Mouse (Mus musculus) MEL (cell line): ENCODE data around the gene Mill2. TPM values are rescaled to one million over a fixed set of nuclear protein-coding genes. Genes with fewer than 3 reads are reported as not detected.

Source experiments
- DNase-seq: peaks from one replicate; pipeline ENCODE4 v3.0.0; 2011; ENCODE audit warnings: low read depth, low spot score
- H3K27ac ChIP-seq: 2 replicates; pipeline ENCODE4 v1.5.1; 2012; ENCODE audit warnings: low read depth, mild to moderate bottlenecking, control low read depth, low read length, moderate library complexity; ENCODE audit not compliant: control insufficient read depth
- H3K27me3 ChIP-seq, 2 experiments: fragments of 150-350 bp in 1 of 2; sonication (generic) in 1 of 2; 2 replicates each; pipeline ENCODE4 v1.6.1; 2012; ENCODE audit warnings: low read length in 2 of 2, mild to moderate bottlenecking in 2 of 2, improper control_type of control experiment in 1 of 2, moderate library complexity in 1 of 2; ENCODE audit not compliant: insufficient read depth in 2 of 2, control insufficient read depth in 1 of 2
- H3K36me3 ChIP-seq, 2 experiments: 2 replicates each; pipeline ENCODE4 v1.6.1; 2012 to 2014; ENCODE audit warnings: low read length in 2 of 2, improper control_type of control experiment in 1 of 2, inconsistent platforms in 1 of 2, mild to moderate bottlenecking in 1 of 2; ENCODE audit not compliant: insufficient read depth in 2 of 2, control insufficient read depth in 1 of 2
- H3K4me1 ChIP-seq, 2 experiments: fragments of 150-350 bp in 1 of 2; sonication (generic) in 1 of 2; 2 replicates each; pipeline ENCODE4 v1.6.1; 2012; ENCODE audit warnings: low read length in 2 of 2, improper control_type of control experiment in 1 of 2, mild to moderate bottlenecking in 1 of 2; ENCODE audit not compliant: insufficient read depth in 2 of 2, control insufficient read depth in 1 of 2
- H3K4me3 ChIP-seq, 2 experiments: fragments of 150-350 bp in 1 of 2; sonication (generic) in 1 of 2; 2 replicates each; pipeline ENCODE4 v1.5.1; 2012; ENCODE audit warnings: low read depth in 2 of 2, low read length in 2 of 2, mild to moderate bottlenecking in 2 of 2, moderate library complexity in 2 of 2, control low read depth in 1 of 2, improper control_type of control experiment in 1 of 2; ENCODE audit not compliant: control insufficient read depth in 1 of 2, insufficient read depth in 1 of 2
- H3K79me2 ChIP-seq: 2 replicates; pipeline ENCODE4 v1.6.1; 2012; ENCODE audit warnings: mild to moderate bottlenecking, low read length, moderate library complexity; ENCODE audit not compliant: control insufficient read depth, poor library complexity, insufficient read depth
- H3K9ac ChIP-seq: 2 replicates; pipeline ENCODE4 v1.6.1; 2012; ENCODE audit warnings: low read depth, mild to moderate bottlenecking, control low read depth, low read length, moderate library complexity; ENCODE audit not compliant: control insufficient read depth, poor library complexity, severe bottlenecking
- H3K9me3 ChIP-seq: fragments of 150-350 bp; sonication (generic); replicated peaks from 2 replicates; pipeline ENCODE4 v1.6.1; 2012; ENCODE audit warnings: mild to moderate bottlenecking, low read length, improper control_type of control experiment, moderate library complexity; ENCODE audit not compliant: insufficient read depth
- CTCF ChIP-seq, 3 experiments: IDR thresholded peaks in 2 of 3; conservative IDR thresholded peaks in 1 of 3; 2 replicates each; pipeline ENCODE4 v1.5.1; 2011 to 2012; ENCODE audit warnings: low read length in 3 of 3, low read depth in 2 of 3, mild to moderate bottlenecking in 2 of 3, improper control_type of control experiment in 1 of 3, inconsistent platforms in 1 of 3, mixed read lengths in 1 of 3, moderate library complexity in 1 of 3; ENCODE audit not compliant: control insufficient read depth in 1 of 3, insufficient read depth in 1 of 3, poor library complexity in 1 of 3, severe bottlenecking in 1 of 3
- ELF1 ChIP-seq: IDR thresholded peaks from 2 replicates; pipeline ENCODE4 v1.6.1; 2014; ENCODE audit warnings: low read depth, mild to moderate bottlenecking, inconsistent platforms, low read length, improper control_type of control experiment, moderate library complexity
- EP300 ChIP-seq, 2 experiments: IDR thresholded peaks; 2 replicates each; pipeline ENCODE4 v1.6.1; 2011; ENCODE audit warnings: improper control_type of control experiment in 2 of 2, low read length in 2 of 2, low read depth in 1 of 2, mild to moderate bottlenecking in 1 of 2
- GABPA ChIP-seq: IDR thresholded peaks from 2 replicates; pipeline ENCODE4 v1.6.1; 2012; ENCODE audit warnings: low read depth, mild to moderate bottlenecking, inconsistent platforms, low read length, improper control_type of control experiment, moderate library complexity
- GATA1 ChIP-seq: IDR thresholded peaks from 2 replicates; pipeline ENCODE4 v1.6.1; 2011; ENCODE audit warnings: low read depth, low read length, improper control_type of control experiment
- JUND ChIP-seq: IDR thresholded peaks from 2 replicates; pipeline ENCODE4 v1.6.1; 2011; ENCODE audit warnings: low read depth, mild to moderate bottlenecking, improper control_type of control experiment, low read length
- KAT2A ChIP-seq: conservative IDR thresholded peaks from 2 replicates; pipeline ENCODE4 v1.6.1; 2012; ENCODE audit warnings: low read depth, low read length, improper control_type of control experiment, inconsistent platforms
- MAX ChIP-seq: IDR thresholded peaks from 2 replicates; pipeline ENCODE4 v1.6.1; 2011; ENCODE audit warnings: low read length, improper control_type of control experiment
- MAZ ChIP-seq: IDR thresholded peaks from 2 replicates; pipeline ENCODE4 v1.6.1; 2012; ENCODE audit warnings: low read depth, mild to moderate bottlenecking, inconsistent platforms, low read length, improper control_type of control experiment
- MEF2A ChIP-seq: IDR thresholded peaks from 2 replicates; pipeline ENCODE4 v1.6.1; 2014; ENCODE audit warnings: low read depth, mild to moderate bottlenecking, inconsistent platforms, low read length, improper control_type of control experiment; ENCODE audit not compliant: poor library complexity, insufficient replicate concordance, severe bottlenecking; ENCODE audit errors: extremely low read depth
- MXI1 ChIP-seq: IDR thresholded peaks from 2 replicates; pipeline ENCODE4 v1.6.1; 2011; ENCODE audit warnings: mild to moderate bottlenecking, low read depth, low read length, improper control_type of control experiment
- MYB ChIP-seq: IDR thresholded peaks from 2 replicates; pipeline ENCODE4 v1.6.1; 2011; ENCODE audit warnings: mild to moderate bottlenecking, low read depth, low read length, improper control_type of control experiment
- NRF1 ChIP-seq: IDR thresholded peaks from 2 replicates; pipeline ENCODE4 v1.6.1; 2014; ENCODE audit warnings: low read depth, mild to moderate bottlenecking, inconsistent platforms, low read length, improper control_type of control experiment, moderate library complexity; ENCODE audit not compliant: poor library complexity, insufficient read depth, severe bottlenecking
- POLR2A ChIP-seq, 2 experiments: IDR thresholded peaks; 2 replicates each; pipeline ENCODE4 v1.6.1; 2011 to 2012; ENCODE audit warnings: low read length in 2 of 2, mild to moderate bottlenecking in 2 of 2, control low read depth in 1 of 2, improper control_type of control experiment in 1 of 2, low read depth in 1 of 2, moderate library complexity in 1 of 2; ENCODE audit not compliant: control insufficient read depth in 1 of 2, insufficient read depth in 1 of 2, poor library complexity in 1 of 2
- RCOR1 ChIP-seq: IDR thresholded peaks from 2 replicates; pipeline ENCODE4 v1.6.1; 2012; ENCODE audit warnings: low read depth, mild to moderate bottlenecking, inconsistent platforms, low read length, improper control_type of control experiment
- SIN3A ChIP-seq: IDR thresholded peaks from 2 replicates; pipeline ENCODE4 v1.6.1; 2012; ENCODE audit warnings: low read length, improper control_type of control experiment, inconsistent platforms
- SMC3 ChIP-seq: IDR thresholded peaks from 2 replicates; pipeline ENCODE4 v1.6.1; 2011; ENCODE audit warnings: low read depth, low read length, improper control_type of control experiment
- TAL1 ChIP-seq: IDR thresholded peaks from 2 replicates; pipeline ENCODE4 v1.6.1; 2012; ENCODE audit warnings: mild to moderate bottlenecking, inconsistent platforms, low read length, moderate library complexity, mixed read lengths
- TBP ChIP-seq: IDR thresholded peaks from 2 replicates; pipeline ENCODE4 v1.8.0; 2011; ENCODE audit warnings: low read depth, low read length, improper control_type of control experiment
- ZKSCAN1 ChIP-seq: IDR thresholded peaks from 2 replicates; pipeline ENCODE4 v1.6.1; 2012; ENCODE audit warnings: low read depth, mild to moderate bottlenecking, inconsistent platforms, low read length, improper control_type of control experiment, moderate library complexity
- ZMIZ1 ChIP-seq: IDR thresholded peaks from 2 replicates; pipeline ENCODE4 v1.6.1; 2012; ENCODE audit warnings: low read depth, mild to moderate bottlenecking, inconsistent platforms, low read length, improper control_type of control experiment, moderate library complexity
- polyA plus RNA-seq, 2 experiments: library from polyadenylated mRNA; stranded (reverse) in 1 of 2; unstranded in 1 of 2; fragments of >175 nt in 1 of 2; fragments of >200 nt in 1 of 2; gene quantifications; 2 replicates each; pipeline versions ENCODE4 v1.2.1 to v1.2.4; 2012; ENCODE audit warnings: low replicate concordance in 2 of 2, low read depth in 1 of 2; ENCODE audit not compliant: insufficient read length in 2 of 2, insufficient read depth in 1 of 2, missing spikeins in 1 of 2
- total RNA-seq: library from RNA; depleted of rRNA; stranded (reverse); fragments of 300-350 nt; gene quantifications from 2 replicates; pipeline ENCODE4 v1.2.3, GENCODE M21; 2012

Gene Mill2
- total and polyA plus RNA-seq, 3 experiments = 0.08 to 0.13 TPM; not detected in 1

DNA sequence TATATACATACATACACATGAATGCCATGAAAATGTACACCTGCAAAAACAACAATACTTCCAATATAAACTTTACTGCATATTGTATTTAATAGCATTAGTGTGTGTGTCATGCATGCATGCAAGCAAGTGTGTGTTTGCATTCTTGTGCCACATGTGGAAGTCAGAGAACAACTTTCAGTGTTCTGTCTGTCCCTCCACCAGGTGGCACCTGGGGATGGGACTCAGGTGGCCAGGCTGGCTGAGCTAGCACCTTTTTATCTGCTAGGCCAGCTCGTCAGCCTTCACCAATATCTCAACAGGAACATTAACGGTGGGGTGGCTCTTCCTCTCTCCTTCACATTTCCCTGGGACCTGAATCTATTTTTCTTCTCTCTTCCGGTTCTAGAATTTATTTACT lies 62.7 kb downstream of the Mill2 start:
- Histone ChIP-seq H3K27me3 (no peaks in the 10 kb centered on the region), H3K4me1 (no peaks in the 10 kb centered on the region), H3K9me3 (no peaks in the 10 kb centered on the region), H3K27ac (no peak overlapping the region), H3K36me3 (no peaks in the 10 kb centered on the region; a peak in 1 of 4 replicates), H3K4me3 (no peak overlapping the region), H3K9ac (no peak overlapping the region), H3K79me2 (no peaks in the 10 kb centered on the region; the same call in 1 of the 2 replicates)
- no peak for TF ChIP-seq MEF2A
- TF ChIP-seq CTCF (IDR thresholded peaks at IDR 0.05 in 2 of 3, conservative IDR thresholded peaks at IDR 0.05 in 1 of 3; ENCODE audit: control insufficient read depth in 1 of 3, insufficient read depth in 1 of 3, low read depth in 2 of 3, low read length in 3 of 3, poor library complexity in 1 of 3, severe bottlenecking in 1 of 3) = peak in 1 of 3 experiments; percentile 19; a peak in 2 of 6 replicates
- no peak for DNase-seq

- peaks cover 0 to 5% of the 10 kb centered on the region in 2 experiments; a peak in 3 of 4 replicates for H3K36me3 ChIP-seq
- no peaks in the 10 kb centered on the region for H3K27me3 ChIP-seq
- peaks cover 15% of the 10 kb centered on the region for H3K79me2 ChIP-seq
- H3K4me3 ChIP-seq = no peak overlapping the region
- TF ChIP-seq RCOR1 (no peak), ZKSCAN1 (no peak), ZMIZ1 (no peak), TAL1 (no peak), POLR2A (IDR thresholded peaks at IDR 0.05; ENCODE audit: control insufficient read depth in 1 of 2, insufficient read depth in 1 of 2, low read depth in 1 of 2, low read length in 2 of 2, poor library complexity in 1 of 2) (no peak), GATA1 (no peak), ELF1 (no peak), MEF2A (no peak)
- H3K27ac ChIP-seq = no peak overlapping the region
- no peak for DNase-seq
- H3K4me1 ChIP-seq = peaks cover 0 to 6% of the 10 kb centered on the region in 2 experiments; a peak in 1 of 4 replicates
- no peaks in the 10 kb centered on the region for H3K9me3 ChIP-seq
- H3K9ac ChIP-seq = no peak overlapping the region
Measured at GRCm38 (mm10) chr7:18904971-18905370, 65.2 kb downstream of the Mill2 start.

DNA sequence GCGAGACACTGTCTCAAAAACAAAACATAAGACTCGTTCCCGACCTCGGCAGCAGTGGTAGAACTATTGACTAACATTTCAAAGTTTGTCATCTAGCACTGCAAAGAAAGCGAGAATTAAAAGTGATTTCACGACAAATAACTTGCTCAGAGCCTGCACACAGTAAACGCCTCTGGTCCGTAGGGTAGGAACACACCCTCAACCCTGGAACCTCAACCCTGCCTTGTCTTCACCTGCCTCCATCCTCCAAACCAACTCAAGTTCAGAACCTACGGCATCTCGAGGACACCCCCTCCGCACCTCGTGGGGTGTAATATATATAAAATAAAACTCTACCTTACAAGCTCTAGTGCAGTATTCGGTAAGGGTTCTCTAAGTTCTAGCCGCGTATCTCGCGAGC lies 70.0 kb downstream of the Mill2 start:
- Histone ChIP-seq H3K27ac (peak overlapping the region; percentile 36), H3K36me3 (peaks cover 0 to 5% of the 10 kb centered on the region in 2 experiments; a peak in 2 of 4 replicates), H3K4me3 (peak overlapping the region; percentile 64 to 97), H3K4me1 (peaks cover 0 to 13% of the 10 kb centered on the region in 2 experiments; a peak in 3 of 4 replicates), H3K27me3 (no peaks in the 10 kb centered on the region), H3K79me2 (peaks cover 16% of the 10 kb centered on the region), H3K9ac (peak overlapping the region; percentile 72), H3K9me3 (no peaks in the 10 kb centered on the region)
- TF ChIP-seq MYB = no peak
- no peak; the same call in 1 of the 2 replicates for TF ChIP-seq MAZ
- no peak for TF ChIP-seq ZMIZ1
- TF ChIP-seq TAL1 = no peak
- TF ChIP-seq TBP = no peak
- TF ChIP-seq ELF1 = no peak
- TF ChIP-seq SMC3 = no peak
- no peak for TF ChIP-seq MXI1
- no peak for TF ChIP-seq EP300 (IDR thresholded peaks at IDR 0.05; ENCODE audit: low read depth in 1 of 2, low read length in 2 of 2)
- TF ChIP-seq CTCF (IDR thresholded peaks at IDR 0.05 in 2 of 3, conservative IDR thresholded peaks at IDR 0.05 in 1 of 3; ENCODE audit: control insufficient read depth in 1 of 3, insufficient read depth in 1 of 3, low read depth in 2 of 3, low read length in 3 of 3, poor library complexity in 1 of 3, severe bottlenecking in 1 of 3) = no peak
- no peak for TF ChIP-seq JUND
- no peak for TF ChIP-seq KAT2A
- no peak for TF ChIP-seq MAX
- no peak for TF ChIP-seq SIN3A
- no peak for TF ChIP-seq GABPA
- no peak for TF ChIP-seq NRF1
- TF ChIP-seq GATA1 = no peak
- no peak for DNase-seq
